Mouse (Mus musculus): ENCODE measurements around the gene Prkn.

DNA sequence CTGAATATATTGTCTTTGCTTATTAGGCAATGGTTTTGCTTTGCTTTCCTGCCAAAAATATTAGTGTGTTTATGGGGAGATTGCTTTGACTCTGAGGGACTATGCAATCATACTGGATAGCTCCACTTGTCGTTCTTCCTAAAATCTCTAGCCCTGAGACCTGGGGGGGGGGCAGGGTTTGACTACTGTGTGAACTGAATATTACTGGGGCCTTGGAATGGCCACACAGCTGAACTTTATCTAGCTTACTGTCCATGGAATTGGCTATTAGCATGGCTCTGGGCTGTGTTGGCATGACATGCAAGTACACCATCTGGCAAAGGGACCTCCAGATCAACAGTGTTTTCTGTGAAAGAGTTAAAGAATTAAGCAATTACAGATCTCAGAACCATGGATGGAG is 395.1 kb downstream of the Prkn start:
- TF ChIP-seq POLR2A (IDR thresholded peaks at IDR 0.05; ENCODE audit: extremely low read depth, insufficient read depth, low read length) (no peak), CTCF (IDR thresholded peaks at IDR 0.05; ENCODE audit: low read depth, low read length) (no peak)

Measured in liver, adult 2 months (tissue).